In the genomic region with DNA sequence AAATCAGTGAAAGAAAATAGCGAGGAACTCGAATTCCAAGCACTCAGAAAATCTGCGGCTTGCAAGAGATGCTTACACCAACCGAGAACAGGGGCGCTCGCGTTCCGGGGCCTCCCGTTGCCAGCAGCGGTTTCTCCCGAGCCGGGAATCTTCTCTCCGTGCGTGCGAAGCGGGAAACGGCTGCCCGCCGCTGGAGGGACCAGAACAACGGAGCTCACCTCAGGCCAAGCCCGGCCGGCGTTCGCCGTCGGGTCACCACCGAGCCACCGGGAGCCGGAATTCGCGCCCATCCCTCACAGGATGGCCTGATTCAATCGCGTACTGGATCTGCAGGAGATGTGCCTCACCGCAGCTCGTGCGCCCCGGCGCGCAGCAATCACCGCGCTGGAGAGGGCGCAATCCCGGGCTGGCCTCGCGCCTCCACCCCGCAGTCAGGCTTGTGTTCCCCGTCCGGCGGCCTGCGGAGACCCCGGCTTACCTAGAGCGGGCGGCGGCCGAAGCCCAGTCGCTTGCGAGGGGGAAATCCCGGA, we compare ENCODE assay signal across 8 mouse cellular contexts. TPM values are rescaled to one million over a fixed set of nuclear protein-coding genes. Genes with fewer than 3 reads are reported as not detected.
DNase-seq lines count a peak whose midpoint lies in the region; ATAC-seq and TF ChIP-seq lines count a peak whose summit lies in the region.

No protein-coding gene starts in this region.

- H3K9ac ChIP-seq in ES-E14 (ENCODE audit: insufficient read depth, low read depth, low read length, poor library complexity, severe bottlenecking) = peak overlapping the region; percentile 83
- H3K9ac ChIP-seq in heart, embryonic 11.5 days (ENCODE audit: low read depth, low read length) = peak overlapping the region; percentile 99
- peak overlapping the region; percentile 95 for H3K9ac ChIP-seq in midbrain, embryonic 15.5 days

- WGBS in heart, embryonic 11.5 days (ENCODE audit: insufficient replicate concordance) = under 1% methylated on average over 53 of the region's 58 CpGs
- WGBS in midbrain, embryonic 15.5 days = 1% methylated on average over 58 of the region's 58 CpGs

- H3K36me3 ChIP-seq in ES-E14 (ENCODE audit: control insufficient read depth, insufficient read depth, low read length, poor library complexity, severe bottlenecking) = peaks cover 3% of the 10 kb centered on the region; the same call in 1 of the 2 replicates
- H3K36me3 ChIP-seq in heart, embryonic 11.5 days (ENCODE audit: control insufficient read depth, insufficient read depth, low read length) = no peaks in the 10 kb centered on the region
- H3K36me3 ChIP-seq in midbrain, embryonic 15.5 days (replicated peaks) = no peaks in the 10 kb centered on the region

- H3K4me2 ChIP-seq in heart, embryonic 11.5 days = peak overlapping the region; percentile 100
- peak overlapping the region; percentile 86 for H3K4me2 ChIP-seq in midbrain, embryonic 15.5 days

- H3K4me3 ChIP-seq in ES-E14 (ENCODE audit: insufficient read depth in 1 of 2, low read depth in 1 of 2, low read length in 2 of 2, poor library complexity in 1 of 2, severe bottlenecking in 1 of 2) = peak overlapping the region; percentile 63 to 83
- peak overlapping the region; percentile 83 for H3K4me3 ChIP-seq in brown adipose tissue, adult 24 weeks (ENCODE audit: insufficient read depth, low read depth, low read length)
- peak overlapping the region; percentile 96 for H3K4me3 ChIP-seq in heart, embryonic 11.5 days (ENCODE audit: low read depth, low read length)
- peak overlapping the region; percentile 92 for H3K4me3 ChIP-seq in midbrain, embryonic 15.5 days

- H3K27ac ChIP-seq in ES-E14 (ENCODE audit: insufficient read depth, low read depth, low read length, poor library complexity, severe bottlenecking) = peak overlapping the region; percentile 67
- H3K27ac ChIP-seq in brown adipose tissue, adult 24 weeks (replicated peaks; ENCODE audit: low read depth, low read length) = peak overlapping the region; percentile 26; the same call in 1 of the 2 replicates
- peak overlapping the region; percentile 97 for H3K27ac ChIP-seq in heart, embryonic 11.5 days (ENCODE audit: low read depth, low read length)
- H3K27ac ChIP-seq in midbrain, embryonic 15.5 days = peak overlapping the region; percentile 99

- peaks cover 4 to 15% of the 10 kb centered on the region in 2 experiments; a peak in 3 of 4 replicates for H3K4me1 ChIP-seq in ES-E14 (ENCODE audit: control insufficient read depth in 2 of 2, insufficient read depth in 2 of 2, low read length in 2 of 2, poor library complexity in 1 of 2)
- peaks cover 37% of the 10 kb centered on the region for H3K4me1 ChIP-seq in brown adipose tissue, adult 24 weeks (ENCODE audit: control insufficient read depth, insufficient read depth, insufficient read length, low read length)
- H3K4me1 ChIP-seq in heart, embryonic 11.5 days (ENCODE audit: control insufficient read depth, insufficient read depth, low read length) = peaks cover 45% of the 10 kb centered on the region
- H3K4me1 ChIP-seq in midbrain, embryonic 15.5 days = peaks cover 50% of the 10 kb centered on the region

- ATAC-seq in heart, embryonic 11.5 days (replicated peaks; ENCODE audit: insufficient number of reproducible peaks, low FRiP score, low TSS enrichment) = no peak
- ATAC-seq in midbrain, embryonic 15.5 days (replicated peaks) = peak; percentile 4

- in situ Hi-C loops in ES-E14 (cut with MboI; ENCODE audit: low sequenced_read_pairs in 2 of 2, unreplicated experiment in 2 of 2) = loop anchor here (10.0 to 25.0 kb wide), 2 partner anchors 1144 to 1176 kb away; partner anchors contain the start of gene Cbx4 (in 1 of the 2)

- H3K27me3 ChIP-seq in heart, embryonic 11.5 days (ENCODE audit: control insufficient read depth, insufficient read depth, low read length) = no peaks in the 10 kb centered on the region
- no peaks in the 10 kb centered on the region for H3K27me3 ChIP-seq in midbrain, embryonic 15.5 days (replicated peaks)

- peak; percentile 67 to 78 for DNase-seq in layer of hippocampus, postnatal 14 days (ENCODE audit: low spot score in 2 of 2)
- DNase-seq in layer of hippocampus, adult 8-10 months (ENCODE audit: low spot score in 2 of 2) = no peak
- DNase-seq in ES-E14 (ENCODE audit: low read depth, low spot score) = no peak
- DNase-seq in kidney, postnatal 4 days = peak; percentile 77 to 83
- DNase-seq in T-cell, adult 2 months (ENCODE audit: low spot score) = no peak

- H3K9me3 ChIP-seq in ES-E14 (ENCODE audit: control insufficient read depth, insufficient read depth, low read depth, low read length) = no peaks in the 10 kb centered on the region
- no peaks in the 10 kb centered on the region for H3K9me3 ChIP-seq in heart, embryonic 11.5 days (replicated peaks; ENCODE audit: control insufficient read depth, low read length)
- no peaks in the 10 kb centered on the region for H3K9me3 ChIP-seq in midbrain, embryonic 15.5 days

TF ChIP-seq in ES-E14, 5 proteins besides CTCF, POLR2A, EP300 and RAD21:
- no peak for TF ChIP-seq MAFK (IDR thresholded peaks at IDR 0.05; ENCODE audit: insufficient read depth, low read depth, low read length)
- no peak for TF ChIP-seq ZC3H11A (IDR thresholded peaks at IDR 0.05; ENCODE audit: borderline replicate concordance, low read depth, low read length)
- no peak for TF ChIP-seq CHD2 (IDR thresholded peaks at IDR 0.05; ENCODE audit: low read depth, low read length)
- TF ChIP-seq ZNF384 (IDR thresholded peaks at IDR 0.05; ENCODE audit: low read depth, low read length) = no peak
- no peak for TF ChIP-seq HCFC1 (IDR thresholded peaks at IDR 0.05; ENCODE audit: borderline replicate concordance, insufficient read depth, low read length)

RNA-seq across cellular contexts. Expression of gene Bahcc1, which starts 1.8 kb away (rescaled TPM):
- total RNA-seq in layer of hippocampus, postnatal 14 days (2021) = 10 to 100 TPM; 20.3 to 20.7 TPM
- 10 to 100 TPM; 20.0 to 23.4 (median 21.4) TPM for total RNA-seq in layer of hippocampus, adult 8-10 months (2022)
- 11.7 and 16.3 TPM in 2 replicates for total RNA-seq in ES-E14 (2012; rRNA removed)
- 5.7 and 5.9 TPM in 2 replicates for polyA plus RNA-seq in brown adipose tissue, adult 24 weeks (2012; ENCODE audit: insufficient read depth, insufficient read length, missing spikeins)
- 7.0 and 9.1 TPM in 2 replicates for polyA plus RNA-seq in heart, embryonic 11.5 days (2014; fragmentation: Nextera tagmentation; extraction: Ambion mirVana)
- 16.2 and 16.7 TPM in 2 replicates for polyA plus RNA-seq in midbrain, embryonic 15.5 days (2015; fragmentation: Nextera tagmentation; extraction: Ambion mirVana)

Comparison
In these comparisons a context has a peak if more than half of its experiments do, and no peak if none do; other contexts are left out.
1. DNase-seq: peak in layer of hippocampus, postnatal 14 days (2 of 2) and kidney, postnatal 4 days (2 of 2); none in layer of hippocampus, adult 8-10 months (0 of 2), ES-E14 (single experiment) and T-cell, adult 2 months (single experiment).
2. H3K27ac ChIP-seq: peak in every context shown above with its lines; median percentile 99 in midbrain, embryonic 15.5 days; 97 in heart, embryonic 11.5 days; 67 in ES-E14; 26 in brown adipose tissue, adult 24 weeks.
3. Peak in every context shown above with its lines, with median percentiles within 50 percentile points of each other: H3K4me3 ChIP-seq and H3K9ac ChIP-seq.